Mouse (Mus musculus) spleen, adult 2 months (tissue): ENCODE data around the gene Klhl5.

Experiments
- CTCF ChIP-seq: fragments of 200-500 bp; IDR thresholded peaks from 2 replicates; pipeline ENCODE4 v1.5.1; 2011; ENCODE audit warnings: mild to moderate bottlenecking, inconsistent platforms; ENCODE audit not compliant: insufficient read depth, insufficient read length, insufficient replicate concordance; ENCODE audit errors: extremely low read depth
- POLR2A ChIP-seq: fragments of 200-500 bp; IDR thresholded peaks from 2 replicates; pipeline ENCODE4 v1.6.1; 2011; ENCODE audit warnings: low read depth, low read length, inconsistent platforms

- TF ChIP-seq POLR2A (no peak), CTCF (no peak)
Observed at GRCm38 (mm10) chr5:65119918-65120317, 12.6 kb downstream of the Klhl5 start.
